Mouse (Mus musculus) lung, adult 2 months (tissue): ENCODE measurements around the gene Vps8.

Experiments
- CTCF ChIP-seq: fragments of 200-500 bp; IDR thresholded peaks from 2 replicates; pipeline ENCODE4 v1.5.1; 2011; ENCODE audit warnings: mild to moderate bottlenecking, low read length, control low read depth; ENCODE audit not compliant: insufficient read depth
- POLR2A ChIP-seq: fragments of 200-500 bp; IDR thresholded peaks from 2 replicates; pipeline ENCODE4 v1.6.1; 2011; ENCODE audit warnings: low read depth, mild to moderate bottlenecking, control low read depth, low read length, borderline replicate concordance; ENCODE audit errors: extremely low read depth

DNA sequence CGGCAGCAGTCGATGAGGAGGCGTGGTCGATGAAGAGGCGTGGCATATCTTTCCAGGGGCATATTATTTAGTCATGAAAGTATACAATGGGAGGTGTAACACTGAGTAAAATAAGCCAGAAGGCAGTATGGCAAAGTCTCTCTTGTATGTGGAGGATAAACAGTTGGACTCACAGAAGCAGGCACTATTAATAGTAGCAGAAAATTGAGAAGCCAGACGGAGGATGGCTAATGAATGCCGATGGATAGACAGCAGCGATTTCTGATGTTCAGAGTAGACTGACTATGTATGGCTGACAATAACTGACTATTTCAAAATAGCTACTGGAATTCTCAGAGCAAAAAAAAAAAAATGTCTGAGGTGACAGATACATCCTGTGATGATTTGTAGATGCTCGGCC is 233.0 kb downstream of the Vps8 start:
- TF ChIP-seq CTCF = no peak
- no peak for TF ChIP-seq POLR2A
